Mouse (Mus musculus): ENCODE data around the gene Ncmap. TPM values are rescaled to one million over a fixed set of nuclear protein-coding genes. Genes with fewer than 3 reads are reported as not detected.

Ncmap gene
- under 1 TPM; 0.01 to 0.14 TPM for polyA plus RNA-seq (2012; fragmentation: generic; extraction: Trizol)

GRCm38 (mm10) chr4:135397991-135398390 lies at the start of gene Ncmap:
Gene Ncmap, minus strand, starts transcription at chr4:135398227.

GRCm38 (mm10) chr4:135433443-135434394 lies 35.7 kb upstream of the Ncmap start, which contains the start of gene Rcan3:
Gene Rcan3, minus strand, starts transcription at chr4:135433853.

GRCm38 (mm10) chr4:135353066-135353793 lies 44.8 kb downstream of the Ncmap start, which contains the start of gene Srrm1:
Gene Srrm1, minus strand, starts transcription at chr4:135353321.

Other genes with a start within 250 kb of the Ncmap start
- gene Clic4, start 125.4 kb downstream of the Ncmap start, polyA plus RNA-seq (2012; fragmentation: generic; extraction: Trizol): 100 to 1,000 TPM in 1 of 2 experiments, 10 to 100 TPM in 1; 17.6 to 143 TPM
- gene Srrm1, start 44.9 kb downstream of the Ncmap start, polyA plus RNA-seq (2012; fragmentation: generic; extraction: Trizol): 10 to 100 TPM; 20.7 to 44.0 TPM
- gene Rcan3, start 35.6 kb upstream of the Ncmap start, polyA plus RNA-seq (2012; fragmentation: generic; extraction: Trizol): 1 to 10 TPM; 3.1 to 9.2 TPM
- gene Stpg1, start 96.6 kb upstream of the Ncmap start, polyA plus RNA-seq (2012; fragmentation: generic; extraction: Trizol): not detected
- 1 to 10 TPM in 1 of 2 experiments, under 1 TPM in 1; 0.99 to 2.8 TPM for gene Nipal3, start 96.8 kb upstream of the Ncmap start, polyA plus RNA-seq (2012; fragmentation: generic; extraction: Trizol)
- gene Grhl3, start 175.4 kb upstream of the Ncmap start, polyA plus RNA-seq (2012; fragmentation: generic; extraction: Trizol): not detected

Data from C3H10T1/2 (cell line).